22 mouse cellular contexts compared by ENCODE assay signal in the genomic region with DNA sequence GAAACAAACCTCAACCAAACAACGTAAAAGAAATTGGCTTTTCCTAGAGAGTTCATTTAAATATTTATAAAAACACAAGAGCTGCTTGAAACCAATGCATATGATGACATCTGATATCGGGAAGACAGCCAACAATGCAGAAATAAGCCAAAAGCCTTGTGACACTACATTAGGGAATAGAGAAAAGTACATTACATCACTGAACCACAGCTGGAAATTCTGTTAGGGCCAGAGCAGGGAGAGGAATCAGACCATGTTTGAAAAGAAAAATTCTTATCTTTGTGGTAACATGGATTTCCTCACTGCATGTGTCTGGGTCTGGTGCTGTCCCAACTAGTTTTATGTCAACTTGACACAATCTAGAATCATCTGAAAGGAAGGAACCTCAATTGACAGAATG. TPM values are rescaled to one million over a fixed set of nuclear protein-coding genes. Genes with fewer than 3 reads are reported as not detected.
DNase-seq lines count a peak whose midpoint lies in the region; ATAC-seq and TF ChIP-seq lines count a peak whose summit lies in the region.
"Had no signal": no experiment of that assay in that cellular context is flagged by ENCODE, and none has a peak within 500 bp of the region (broad histone marks: within the 10 kb centered on the region; RNA-seq: fewer than 3 reads in every experiment).

No protein-coding gene starts in this region.

- intact Hi-C loops in gastrocnemius, adult 2 months (cut with DNase I) = no loop called here

- H3K27me3 ChIP-seq in lung, embryonic 14.5 days (ENCODE audit: insufficient read depth, low read length) = no peaks in the 10 kb centered on the region
- H3K27me3 ChIP-seq: hindbrain, embryonic 15.5 days had no signal

- H3K9ac ChIP-seq in lung, embryonic 14.5 days = no peak overlapping the region
- H3K9ac ChIP-seq: hindbrain, embryonic 15.5 days; liver, postnatal 0 days had no signal

- 50% methylated on average over 2 of the region's 2 CpGs for WGBS in lung, embryonic 14.5 days

- no peaks in the 10 kb centered on the region; the same call in 1 of the 2 replicates for H3K4me1 ChIP-seq in lung, embryonic 14.5 days (ENCODE audit: insufficient read depth)
- H3K4me1 ChIP-seq: hindbrain, embryonic 15.5 days had no signal

- no peak overlapping the region for H3K4me2 ChIP-seq in lung, embryonic 14.5 days
- H3K4me2 ChIP-seq: hindbrain, embryonic 15.5 days had no signal

- no peak for TF ChIP-seq CTCF in gastrocnemius, adult 2 months (IDR thresholded peaks at IDR 0.05)
- TF ChIP-seq CTCF in lung, embryonic 14.5 days (IDR thresholded peaks at IDR 0.05; ENCODE audit: low read depth) = no peak
- TF ChIP-seq CTCF in brain, embryonic 14.5 days (IDR thresholded peaks at IDR 0.05; ENCODE audit: borderline replicate concordance, extremely low read depth, insufficient read depth, insufficient read length) = no peak

- H3K4me3 ChIP-seq in gastrocnemius, adult 2 months = no peak overlapping the region
- no peak overlapping the region for H3K4me3 ChIP-seq in lung, embryonic 14.5 days (ENCODE audit: low read depth, low read length)
- H3K4me3 ChIP-seq: hindbrain, embryonic 15.5 days; layer of hippocampus, adult 2 months had no signal

- H3K36me3 ChIP-seq in lung, embryonic 14.5 days (ENCODE audit: insufficient read depth) = no peaks in the 10 kb centered on the region
- H3K36me3 ChIP-seq: hindbrain, embryonic 15.5 days had no signal

- no peak overlapping the region for H3K27ac ChIP-seq in gastrocnemius, adult 2 months
- H3K27ac ChIP-seq in lung, embryonic 14.5 days (ENCODE audit: low read depth) = peak overlapping the region; percentile 16
- H3K27ac ChIP-seq: hindbrain, embryonic 15.5 days; kidney, postnatal 0 days; layer of hippocampus, adult 2 months had no signal

- no peak for TF ChIP-seq POLR2A in brain, embryonic 14.5 days (IDR thresholded peaks at IDR 0.05; ENCODE audit: borderline replicate concordance, extremely low read depth, insufficient read depth, insufficient read length, poor library complexity, severe bottlenecking)

- peak; percentile 91 for ATAC-seq in lung, embryonic 14.5 days (ENCODE audit: insufficient read depth)
- no peak for ATAC-seq in inflammation-experienced regulatory T-cells, adult 6 months
- ATAC-seq: liver, postnatal 0 days had no signal

- no peaks in the 10 kb centered on the region for H3K9me3 ChIP-seq in lung, embryonic 14.5 days (ENCODE audit: low read depth, low read length)
- H3K9me3 ChIP-seq: hindbrain, embryonic 15.5 days had no signal

- DNase-seq in gastrocnemius, adult 18-20 months (ENCODE audit: low spot score) = peak; percentile 22
- DNase-seq in gastrocnemius, adult 2 months = no peak
- peak; percentile 94 for DNase-seq in lung, embryonic 14.5 days
- no peak for DNase-seq in lung, adult 18-20 months
- peak; percentile 63 for DNase-seq in 3T3-L1 (ENCODE audit: low read depth, low spot score)
- peak; percentile 12 for DNase-seq in brain, embryonic 14.5 days (ENCODE audit: low read depth)
- DNase-seq in urinary bladder, postnatal 36 days (ENCODE audit: low spot score in 2 of 2) = no peak
- DNase-seq: adrenal gland, postnatal 25 days; cerebellum, adult 18-20 months; cerebellum, postnatal 25 days; embryo, embryonic 11 days; gastrocnemius, postnatal 14 days; heart, postnatal 14 days; kidney, adult 18-20 months; liver, postnatal 0 days; retina, postnatal 1 day; right cerebral cortex, postnatal 4 days; thymus, postnatal 25 days had no signal

RNA-seq across cellular contexts. Expression of a gene that starts 15.4 kb away (rescaled TPM):
- total RNA-seq in gastrocnemius, adult 18-20 months (2021) = 1 to 10 TPM; 9.2 to 9.9 TPM
- total RNA-seq in gastrocnemius, adult 2 months (2021) = 10 to 100 TPM in 1 of 2 experiments, 1 to 10 TPM in 1; 7.3 to 21.1 TPM
- polyA plus RNA-seq in lung, embryonic 14.5 days (2014; fragmentation: Nextera tagmentation; extraction: Ambion mirVana) = 54.8 and 61.2 TPM in 2 replicates
- 38.0 and 45.8 TPM in 2 replicates for polyA plus RNA-seq in brain, embryonic 14.5 days (2012; rRNA removed)
- polyA plus RNA-seq in inflammation-experienced regulatory T-cells, adult 6 months (2017; shearing (Covaris generic)) = 1 to 10 TPM in 2 of 3 experiments, under 1 TPM in 1; 0.77 to 5.7 (median 2.1) TPM

RNA-seq across cellular contexts. Expression of a gene that starts 15.6 kb away (rescaled TPM):
- 1 to 10 TPM; 1.6 TPM for total RNA-seq in gastrocnemius, adult 18-20 months (2021)
- total RNA-seq in gastrocnemius, adult 2 months (2021) = 1 to 10 TPM; 1.6 to 2.6 TPM
- 4.9 and 5.5 TPM in 2 replicates for polyA plus RNA-seq in lung, embryonic 14.5 days (2014; fragmentation: Nextera tagmentation; extraction: Ambion mirVana)
- polyA plus RNA-seq in brain, embryonic 14.5 days (2012; rRNA removed) = 3.5 and 6.0 TPM in 2 replicates
- under 1 TPM; 0.10 to 0.93 (median 0.42) TPM for polyA plus RNA-seq in inflammation-experienced regulatory T-cells, adult 6 months (2017; shearing (Covaris generic))

Comparison
In these comparisons a context has a peak if more than half of its experiments do, and no peak if none do; other contexts are left out.
1. DNase-seq: peak in gastrocnemius, adult 18-20 months (single experiment), lung, embryonic 14.5 days (single experiment), 3T3-L1 (single experiment) and brain, embryonic 14.5 days (single experiment); none in gastrocnemius, adult 2 months (single experiment), lung, adult 18-20 months (0 of 2) and urinary bladder, postnatal 36 days (0 of 2).